Mouse (Mus musculus) midbrain, embryonic 10.5 days (tissue): Measurements from ENCODE around the gene Zfp369. TPM values are rescaled to one million over a fixed set of nuclear protein-coding genes. Genes with fewer than 3 reads are reported as not detected.
"Not testable (repeated sequence)": the region's sequence is repeated elsewhere in the genome, so short reads cannot be mapped to it uniquely, and the experiment has no call there.

Source experiments
- DNase-seq: peaks from one replicate; pipeline ENCODE4 v3.0.0-alpha.2; 2017; ENCODE audit warnings: low spot score
- H3K27ac ChIP-seq: fragments of 300-500 bp; sonication (generic); replicated peaks from 2 replicates; pipeline ENCODE4 v1.5.1; 2016; ENCODE audit warnings: mild to moderate bottlenecking
- H3K27me3 ChIP-seq: fragments of 300-500 bp; sonication (generic); 2 replicates; pipeline ENCODE4 v1.6.1; 2016; ENCODE audit warnings: low read depth, mild to moderate bottlenecking; ENCODE audit not compliant: poor library complexity, severe bottlenecking
- H3K36me3 ChIP-seq: fragments of 300-500 bp; sonication (generic); 2 replicates; pipeline ENCODE4 v1.6.1; 2016; ENCODE audit warnings: mild to moderate bottlenecking, moderate library complexity
- H3K4me1 ChIP-seq: fragments of 300-500 bp; sonication (generic); 2 replicates; pipeline ENCODE4 v1.6.1; 2016
- H3K4me3 ChIP-seq: fragments of 300-500 bp; sonication (generic); 2 replicates; pipeline ENCODE4 v1.5.1; 2016; ENCODE audit warnings: mild to moderate bottlenecking, moderate library complexity
- H3K9me3 ChIP-seq: fragments of 300-500 bp; sonication (generic); replicated peaks from 2 replicates; pipeline ENCODE4 v1.6.1; 2016; ENCODE audit warnings: mild to moderate bottlenecking
- WGBS: fragments of 180-500 bp; shearing (Covaris S2); methylation state at CpG from one replicate; pipeline ENCODE4 v1.1.7; 2016; 5-methylcytosine and 5-hydroxymethylcytosine counted together
- polyA plus RNA-seq: library from polyadenylated mRNA; unstranded; fragments of >200 nt; fragmentation: Nextera tagmentation; extraction: Ambion mirVana; gene quantifications from 2 replicates; pipeline ENCODE4 v1.2.1, GENCODE M21; 2016

Zfp369 gene
- polyA plus RNA-seq, 1 experiment from 2014 or later = 11.6 TPM

DNA sequence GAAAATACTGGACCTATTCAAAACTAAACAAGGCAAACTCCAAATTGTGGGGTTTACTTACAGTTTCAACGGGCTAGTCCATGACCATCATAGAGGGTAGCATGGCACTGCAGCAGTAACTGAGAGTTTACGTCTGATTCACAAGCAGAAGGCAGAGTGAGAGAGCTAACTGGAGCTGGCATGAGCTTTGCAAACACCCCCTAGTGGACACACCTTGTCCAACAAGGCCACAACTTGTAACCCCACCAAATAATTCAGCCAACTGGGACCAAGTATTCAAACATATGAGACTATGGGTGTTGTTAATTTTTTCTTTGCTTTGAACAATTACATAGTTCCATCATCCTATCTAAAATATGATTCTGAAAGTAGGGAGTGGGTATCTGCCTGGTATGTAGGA is 8.2 kb downstream of the Zfp369 start:
- Histone ChIP-seq H3K27me3 (no peaks in the 10 kb centered on the region), H3K4me3 (no peak overlapping the region), H3K27ac (no peak overlapping the region), H3K9me3 (peaks cover 84% of the 10 kb centered on the region), H3K4me1 (no peaks in the 10 kb centered on the region), H3K36me3 (peaks cover 95% of the 10 kb centered on the region)
- DNase-seq = no peak
- WGBS = 90% methylated on average over 2 of the region's 2 CpGs

DNA sequence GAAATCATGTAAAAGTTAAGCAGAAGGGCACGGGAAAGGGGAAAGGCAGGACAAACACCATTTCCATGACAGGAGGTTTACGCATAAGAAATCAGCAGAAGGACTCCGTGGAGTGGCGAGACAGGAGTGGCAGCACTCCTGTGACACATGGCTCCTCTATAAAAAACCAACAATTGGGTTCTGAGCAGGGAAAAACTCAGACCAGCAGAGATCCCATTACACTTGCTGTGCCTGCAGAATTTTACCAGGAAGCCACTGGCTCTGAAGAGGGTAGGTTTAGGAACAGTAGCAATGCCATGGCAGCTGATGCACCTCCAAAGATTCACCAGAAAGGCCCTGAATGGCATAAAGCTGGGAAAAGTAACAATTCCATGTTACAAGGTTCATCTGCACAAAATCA is 17.7 kb downstream of the Zfp369 start:
- Histone ChIP-seq H3K4me1 (no peaks in the 10 kb centered on the region), H3K27ac (no peak overlapping the region), H3K27me3 (no peaks in the 10 kb centered on the region), H3K4me3 (no peak overlapping the region), H3K9me3 (peaks cover 80% of the 10 kb centered on the region), H3K36me3 (peaks cover 74% of the 10 kb centered on the region)
- DNase-seq = no peak
- 94% methylated on average over 4 of the region's 4 CpGs for WGBS

DNA sequence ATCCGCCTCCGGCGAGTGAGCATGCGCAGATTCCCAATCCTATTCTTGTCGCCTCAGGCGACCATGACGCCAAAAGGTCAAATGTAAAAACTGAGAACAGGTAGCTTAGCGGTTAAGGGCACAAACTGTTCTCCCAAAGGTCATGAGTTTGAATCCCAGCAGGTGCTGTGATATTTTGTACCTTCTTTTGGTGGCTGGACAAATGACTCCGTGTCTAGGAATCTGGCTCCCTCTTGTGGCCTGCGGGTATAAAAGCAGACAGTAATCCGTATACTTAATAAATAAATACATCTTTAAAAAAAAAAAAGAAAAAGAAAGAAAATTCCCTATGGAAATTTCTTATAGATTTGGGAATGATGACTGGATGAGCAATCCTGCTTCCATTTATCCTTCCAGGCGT is 32.2 kb downstream of the Zfp369 start:
- H3K36me3 ChIP-seq, H3K27me3 ChIP-seq, H3K4me1 ChIP-seq, H3K27ac ChIP-seq: not testable (repeated sequence)
- H3K9me3 ChIP-seq = peaks cover 46% of the 10 kb centered on the region
- peak overlapping the region; percentile 37 for H3K4me3 ChIP-seq
- peak; percentile 16 for DNase-seq
- WGBS = 34% methylated on average over 12 of the region's 12 CpGs

DNA sequence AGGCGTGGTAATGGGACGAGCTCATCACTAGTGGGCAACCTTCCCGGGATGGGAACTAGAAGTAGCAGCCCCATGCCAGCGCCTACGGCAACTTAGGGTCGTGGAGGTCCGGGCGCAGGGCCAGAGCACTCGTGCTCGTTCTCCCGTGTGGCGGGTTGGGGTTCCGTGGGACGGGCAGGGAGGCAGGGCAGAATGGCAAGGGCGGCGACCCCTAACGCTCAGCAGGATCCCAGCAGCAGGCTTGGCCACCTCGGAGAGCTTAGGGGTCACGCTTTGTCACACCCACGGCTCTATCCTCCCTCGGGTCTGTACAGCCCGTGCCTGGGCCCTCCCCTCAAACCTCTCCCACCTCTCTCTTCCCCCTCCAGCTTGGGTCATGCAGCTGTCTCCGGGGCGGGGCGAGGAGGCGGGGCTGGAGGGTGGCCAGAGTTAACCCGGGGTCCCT is 32.7 kb downstream of the Zfp369 start:
- WGBS = 38% methylated on average over 27 of the region's 27 CpGs
- Histone ChIP-seq H3K9me3 (peaks cover 41% of the 10 kb centered on the region), H3K4me1 (no peaks in the 10 kb centered on the region), H3K27ac (no peak overlapping the region), H3K4me3 (peak overlapping the region; percentile 37), H3K27me3 (no peaks in the 10 kb centered on the region), H3K36me3 (no peaks in the 10 kb centered on the region)
- no peak for DNase-seq

DNA sequence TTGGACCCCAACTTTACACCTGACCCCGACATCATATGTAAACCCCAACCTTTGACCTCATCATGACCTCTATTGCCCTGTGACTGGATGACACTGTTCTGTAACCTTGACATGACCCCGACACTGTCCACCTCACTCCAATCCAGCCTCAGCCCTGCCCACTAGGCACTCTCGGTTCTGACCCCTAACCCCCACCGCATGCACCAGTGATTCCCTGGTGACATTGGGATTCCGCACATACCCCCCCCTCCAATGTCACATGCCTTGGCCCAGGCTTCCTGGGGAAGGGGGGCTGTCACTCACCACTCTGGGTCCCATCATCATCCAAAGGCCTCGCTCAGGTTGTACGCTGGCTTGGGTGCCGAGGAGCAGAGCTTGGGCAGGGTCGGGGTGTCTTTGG is 33.2 kb downstream of the Zfp369 start:
- WGBS = 90% methylated on average over 9 of the region's 9 CpGs
- no peak overlapping the region for H3K4me3 ChIP-seq
- H3K27ac ChIP-seq = no peak overlapping the region
- DNase-seq = no peak
- H3K4me1 ChIP-seq = no peaks in the 10 kb centered on the region
- H3K36me3 ChIP-seq = no peaks in the 10 kb centered on the region
- H3K9me3 ChIP-seq = peaks cover 36% of the 10 kb centered on the region
- H3K27me3 ChIP-seq = no peaks in the 10 kb centered on the region

DNA sequence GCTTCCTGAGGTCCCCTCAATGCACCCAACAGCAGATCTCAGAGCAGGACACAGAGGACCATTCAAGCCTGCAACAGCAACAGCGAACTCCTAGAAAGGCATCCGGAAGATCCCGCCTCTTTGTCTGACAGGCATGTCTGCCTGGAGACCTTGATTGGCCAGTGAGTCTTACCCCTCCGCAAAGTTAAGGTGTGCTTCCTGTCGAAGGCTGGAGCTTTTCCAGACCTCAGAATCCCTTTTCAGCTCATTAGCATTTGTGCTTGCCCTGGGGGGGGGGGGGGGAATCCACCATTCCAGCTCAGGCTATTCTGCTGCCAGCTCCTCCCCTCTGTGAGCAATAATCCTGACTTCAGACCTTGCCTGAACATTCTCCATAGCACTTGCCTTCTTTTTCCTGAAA is 69.9 kb downstream of the Zfp369 start:
- H3K36me3 ChIP-seq, H3K27ac ChIP-seq, H3K4me3 ChIP-seq, DNase-seq, H3K4me1 ChIP-seq, H3K27me3 ChIP-seq: not testable (repeated sequence)
- H3K9me3 ChIP-seq = peaks cover 30% of the 10 kb centered on the region
- 55% methylated on average over 5 of the region's 5 CpGs for WGBS

DNA sequence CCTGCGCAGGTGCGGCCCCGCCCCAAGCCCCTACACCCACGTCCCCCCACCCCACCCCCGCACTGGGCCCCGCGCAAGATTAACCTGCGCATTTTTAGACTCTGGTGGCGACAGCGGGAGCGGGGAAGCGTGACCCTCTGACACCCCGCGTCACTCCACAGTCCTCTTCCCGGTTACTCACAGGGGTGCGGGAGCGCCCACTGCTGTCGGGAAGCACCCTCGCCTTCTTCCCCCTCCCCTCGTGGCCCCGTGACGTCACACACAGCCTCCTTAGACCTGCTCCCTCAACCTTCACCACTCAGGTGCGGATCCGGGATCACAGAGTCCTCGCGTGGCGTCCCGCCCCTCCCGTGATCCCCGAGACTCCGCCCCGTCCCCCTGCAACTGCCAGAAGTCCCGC is 73.2 kb downstream of the Zfp369 start:
- H3K27me3 ChIP-seq, H3K27ac ChIP-seq, H3K4me1 ChIP-seq, DNase-seq, H3K36me3 ChIP-seq: not testable (repeated sequence)
- peak overlapping the region; percentile 38 for H3K4me3 ChIP-seq
- WGBS = 7% methylated on average over 33 of the region's 33 CpGs
- H3K9me3 ChIP-seq = peaks cover 26% of the 10 kb centered on the region

Other genes with a start within 250 kb of the Zfp369 start
- gene Spata31d1c, start 245.8 kb upstream of the Zfp369 start, polyA plus RNA-seq = not detected in 2 replicates
- not detected in 2 replicates for gene Prss47, start 226.1 kb upstream of the Zfp369 start, polyA plus RNA-seq
- gene Mfsd14b, start 165.8 kb upstream of the Zfp369 start, polyA plus RNA-seq = 40.4 and 40.6 TPM in 2 replicates
- gene Olfr465-ps1, start 140.7 kb upstream of the Zfp369 start, polyA plus RNA-seq = not detected in 2 replicates
- not detected in 2 replicates for gene Olfr466, start 128.6 kb upstream of the Zfp369 start, polyA plus RNA-seq
- gene Nlrp4f, start 72.8 kb upstream of the Zfp369 start, polyA plus RNA-seq = 0.19 TPM in 1 of 2 replicates, not detected in the other
- gene Gm10775, start 19.3 kb upstream of the Zfp369 start, polyA plus RNA-seq = not detected in 2 replicates
- not detected in 2 replicates for gene Gm10139, start 233.9 kb downstream of the Zfp369 start, polyA plus RNA-seq